Mouse (Mus musculus): ENCODE data around the gene Kcnq1. TPM values are rescaled to one million over a fixed set of nuclear protein-coding genes. Genes with fewer than 3 reads are reported as not detected.
A peak's percentile ranks its signal among the peaks of the same experiment; 100 is the strongest.

Gene Kcnq1
- polyA plus RNA-seq, 1 experiment from 2014 or later: 1.8 TPM

DNA sequence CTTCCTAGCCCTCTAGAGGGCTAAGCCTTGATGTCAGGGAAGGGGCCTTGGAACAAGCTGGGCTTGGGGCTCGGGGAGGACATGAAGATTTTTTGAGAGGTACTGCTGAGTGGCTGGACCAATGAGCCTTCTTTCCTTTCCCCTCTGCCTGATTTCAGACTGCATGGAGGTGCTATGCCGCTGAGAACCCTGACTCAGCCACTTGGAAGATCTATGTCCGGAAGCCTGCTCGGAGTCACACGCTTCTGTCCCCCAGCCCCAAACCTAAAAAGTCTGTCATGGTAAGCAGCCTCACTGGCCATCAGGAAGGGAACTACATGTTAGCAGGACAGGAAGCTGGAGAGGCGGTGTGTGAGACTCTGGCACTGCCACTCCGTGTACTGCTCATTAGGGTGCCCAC is 87.9 kb downstream of the Kcnq1 start:
- no peak overlapping the region for H3K4me3 ChIP-seq
- H3K9me3 ChIP-seq: no peaks in the 10 kb centered on the region
- no peak overlapping the region for H3K27ac ChIP-seq
- 94% methylated on average over 7 of the region's 7 CpGs for WGBS
- no peak overlapping the region for H3K9ac ChIP-seq
- H3K4me2 ChIP-seq: no peak overlapping the region
- H3K4me1 ChIP-seq: peaks cover 7% of the 10 kb centered on the region; the same call in 1 of the 2 replicates
- no peaks in the 10 kb centered on the region for H3K36me3 ChIP-seq (replicated peaks)
- no peaks in the 10 kb centered on the region for H3K27me3 ChIP-seq (replicated peaks)
- ATAC-seq (replicated peaks): no peak

DNA sequence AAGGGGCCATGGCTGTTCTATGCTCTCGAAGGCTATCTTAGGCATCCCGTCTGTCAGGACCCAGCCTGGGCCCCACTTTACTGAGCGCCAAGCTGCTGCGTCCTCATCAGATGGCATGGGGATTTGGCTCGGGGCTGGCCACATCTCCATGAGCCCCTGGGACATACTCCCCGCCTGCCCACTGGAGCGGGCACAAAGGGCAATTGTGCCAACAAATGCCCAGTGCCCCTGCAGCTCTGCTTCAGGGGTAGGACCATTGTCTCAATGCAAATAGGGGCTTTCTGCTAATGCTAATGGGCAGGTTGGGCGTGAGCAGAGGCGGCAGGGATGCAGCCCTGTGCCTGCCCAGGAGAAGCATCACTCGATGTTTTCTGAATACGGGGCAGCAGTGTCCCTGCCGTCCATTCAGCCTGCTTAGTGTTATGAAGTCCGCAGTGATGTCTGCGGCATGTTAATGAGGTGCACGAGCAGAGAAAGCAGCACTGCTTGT is 91.8 kb downstream of the Kcnq1 start:
- no peak overlapping the region for H3K9ac ChIP-seq
- H3K27me3 ChIP-seq (replicated peaks): no peaks in the 10 kb centered on the region
- H3K4me3 ChIP-seq: peak overlapping the region; percentile 8; the same call in 1 of the 2 replicates
- no peaks in the 10 kb centered on the region for H3K9me3 ChIP-seq
- WGBS: 13% methylated on average over 15 of the region's 15 CpGs
- ATAC-seq (replicated peaks): peak; percentile 91
- peaks cover 7% of the 10 kb centered on the region; the same call in 1 of the 2 replicates for H3K4me1 ChIP-seq
- H3K36me3 ChIP-seq (replicated peaks): no peaks in the 10 kb centered on the region
- peak overlapping the region; percentile 46; the same call in 1 of the 2 replicates for H3K27ac ChIP-seq
- peak overlapping the region; percentile 37 for H3K4me2 ChIP-seq

DNA sequence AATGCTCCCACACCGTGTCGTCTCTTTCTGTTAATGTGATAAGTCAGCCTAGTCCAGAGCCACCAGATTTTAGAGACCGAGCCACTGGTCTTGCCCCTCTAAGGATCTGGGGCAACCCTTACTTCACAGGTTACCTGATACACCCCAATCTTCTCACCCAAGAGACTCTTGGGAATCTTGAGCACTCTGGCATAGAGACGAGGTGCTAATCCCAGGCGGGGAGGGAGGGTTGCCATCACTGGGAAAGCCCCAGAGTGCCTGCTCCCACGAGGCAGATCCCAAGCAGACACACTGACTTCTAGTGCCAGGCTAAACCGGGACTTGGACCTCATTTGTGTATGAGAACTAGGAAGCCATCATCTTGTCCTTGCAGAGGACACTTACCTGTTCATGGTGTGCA is 92.3 kb downstream of the Kcnq1 start:
- WGBS: 22% methylated on average over 7 of the region's 7 CpGs
- ATAC-seq (replicated peaks): no peak; the same call in 1 of the 2 replicates
- Histone ChIP-seq H3K4me3 (no peak overlapping the region), H3K4me1 (peaks cover 7% of the 10 kb centered on the region; the same call in 1 of the 2 replicates), H3K27me3 (replicated peaks) (no peaks in the 10 kb centered on the region), H3K27ac (peak overlapping the region; percentile 46; the same call in 1 of the 2 replicates), H3K4me2 (peak overlapping the region; percentile 37), H3K9ac (no peak overlapping the region), H3K9me3 (no peaks in the 10 kb centered on the region), H3K36me3 (replicated peaks) (no peaks in the 10 kb centered on the region)

DNA sequence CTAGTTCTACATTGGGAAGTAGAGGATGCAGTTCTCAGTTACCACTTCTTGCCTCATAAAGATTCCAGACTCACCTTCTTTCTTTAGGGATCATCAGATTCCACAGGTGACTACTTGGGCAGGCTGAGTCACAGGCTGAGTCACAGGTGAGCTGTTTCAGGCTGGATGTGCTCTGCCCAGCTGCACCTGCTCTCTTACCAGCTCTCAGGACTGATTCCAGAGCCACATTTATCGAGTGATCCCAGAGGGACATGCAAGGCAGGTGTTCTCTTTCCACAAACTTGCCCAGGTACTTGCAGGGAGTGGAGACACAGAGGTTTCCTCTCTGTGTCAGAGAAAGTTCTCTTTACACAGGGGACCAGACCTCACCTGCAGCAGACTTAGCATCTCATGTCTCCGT is 95.1 kb downstream of the Kcnq1 start:
- no peaks in the 10 kb centered on the region for H3K9me3 ChIP-seq
- H3K27ac ChIP-seq: no peak overlapping the region
- 91% methylated on average over 2 of the region's 2 CpGs for whole genome bisulfite sequencing
- no peak overlapping the region for H3K9ac ChIP-seq
- H3K4me2 ChIP-seq: no peak overlapping the region
- ATAC-seq (replicated peaks): no peak
- H3K4me1 ChIP-seq: peaks cover 7% of the 10 kb centered on the region; the same call in 1 of the 2 replicates
- no peaks in the 10 kb centered on the region for H3K36me3 ChIP-seq (replicated peaks)
- H3K27me3 ChIP-seq (replicated peaks): no peaks in the 10 kb centered on the region
- H3K4me3 ChIP-seq: no peak overlapping the region

DNA sequence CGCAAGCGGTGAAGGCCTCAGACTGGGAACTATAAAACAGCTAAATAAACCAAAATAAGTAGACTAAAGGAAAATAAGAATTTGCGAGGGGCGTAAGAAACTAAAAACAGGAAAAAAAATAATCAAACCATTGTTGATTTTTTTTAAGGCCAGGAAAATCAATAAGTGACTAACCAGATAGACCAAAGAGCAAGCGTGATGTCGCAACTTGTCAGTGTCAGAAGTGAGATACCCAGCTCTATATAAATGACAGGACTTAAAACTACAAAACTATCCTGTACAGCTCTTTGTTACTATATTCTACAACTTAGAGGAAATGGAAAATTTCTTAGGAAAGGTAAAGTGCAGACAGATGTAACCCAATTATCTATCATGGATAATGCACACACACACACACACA is 97.7 kb downstream of the Kcnq1 start:
- 95% methylated on average over 6 of the region's 6 CpGs for WGBS
- Histone ChIP-seq H3K27ac (no peak overlapping the region), H3K9me3 (no peaks in the 10 kb centered on the region), H3K4me2 (no peak overlapping the region), H3K4me3 (no peak overlapping the region), H3K36me3 (replicated peaks) (no peaks in the 10 kb centered on the region), H3K4me1 (no peaks in the 10 kb centered on the region), H3K27me3 (replicated peaks) (no peaks in the 10 kb centered on the region), H3K9ac (no peak overlapping the region)
- ATAC-seq (replicated peaks): no peak

DNA sequence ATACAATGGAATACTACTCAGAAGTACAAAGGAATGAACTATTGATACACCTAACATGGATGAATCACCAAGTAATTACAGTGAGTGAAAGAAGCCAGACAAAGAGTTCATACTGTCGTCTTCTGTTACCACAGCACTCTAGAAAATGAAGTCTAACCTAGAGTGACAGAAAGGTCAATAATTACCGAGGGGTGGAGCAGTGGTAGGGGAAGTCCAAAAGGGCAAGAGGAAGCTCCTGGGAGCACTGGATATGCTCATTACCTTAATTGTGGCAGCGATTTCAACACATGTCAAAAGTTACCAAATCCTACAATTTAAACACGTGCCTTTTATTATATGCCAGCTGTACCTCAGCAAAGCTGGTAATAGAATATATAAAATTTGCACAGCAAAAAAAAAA is 100.9 kb downstream of the Kcnq1 start:
- no peak overlapping the region for H3K27ac ChIP-seq
- H3K36me3 ChIP-seq (replicated peaks): no peaks in the 10 kb centered on the region
- no peak overlapping the region for H3K4me3 ChIP-seq
- H3K4me2 ChIP-seq: no peak overlapping the region
- no peaks in the 10 kb centered on the region for H3K4me1 ChIP-seq
- ATAC-seq (replicated peaks): no peak
- H3K9ac ChIP-seq: no peak overlapping the region
- no peaks in the 10 kb centered on the region for H3K27me3 ChIP-seq (replicated peaks)
- WGBS: 66% methylated on average over 4 of the region's 4 CpGs
- H3K9me3 ChIP-seq: no peaks in the 10 kb centered on the region

DNA sequence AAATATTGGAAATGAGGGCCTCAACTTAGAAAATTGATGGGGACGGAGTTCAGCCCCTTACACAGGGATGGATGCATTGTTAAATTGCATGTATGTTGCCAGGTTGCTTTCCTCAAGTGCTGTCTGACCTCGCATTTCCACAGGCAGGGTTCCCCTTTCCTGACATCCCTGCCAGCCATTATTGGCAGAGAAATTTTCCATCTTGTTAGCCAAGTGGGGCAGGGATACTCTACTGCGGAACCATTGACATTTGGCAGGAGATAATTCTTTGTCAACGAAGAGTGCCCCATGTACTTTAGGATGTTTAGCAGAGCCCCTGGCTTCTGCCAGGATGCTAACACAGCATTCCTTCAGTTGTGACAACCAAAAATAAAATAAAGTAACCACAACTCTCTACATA is 104.6 kb downstream of the Kcnq1 start:
- Histone ChIP-seq H3K27ac (no peak overlapping the region), H3K4me2 (no peak overlapping the region), H3K4me1 (no peaks in the 10 kb centered on the region), H3K36me3 (replicated peaks) (no peaks in the 10 kb centered on the region), H3K27me3 (replicated peaks) (no peaks in the 10 kb centered on the region), H3K9ac (no peak overlapping the region), H3K4me3 (no peak overlapping the region), H3K9me3 (no peaks in the 10 kb centered on the region)
- ATAC-seq (replicated peaks): no peak
- WGBS: 86% methylated on average over 4 of the region's 4 CpGs

DNA sequence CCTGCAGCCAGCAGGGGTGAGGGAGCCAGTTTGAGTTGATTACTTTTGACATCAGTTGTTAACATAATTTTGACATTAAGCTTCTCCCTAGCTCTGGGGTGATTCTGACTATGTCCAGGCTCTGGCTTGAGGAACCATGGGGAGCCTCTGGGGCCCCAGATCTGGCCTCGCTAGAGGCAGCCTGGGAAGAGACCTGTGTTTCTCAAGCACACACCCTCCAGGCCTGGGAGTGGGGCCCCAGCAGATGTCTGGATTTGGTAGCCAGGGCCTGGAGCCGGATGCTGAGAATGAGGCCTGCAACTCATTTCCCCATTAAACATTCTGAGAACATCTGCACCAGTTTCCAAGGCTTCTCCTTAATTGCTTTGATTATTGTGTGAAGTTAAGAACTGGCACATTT is 145.0 kb downstream of the Kcnq1 start:
- Histone ChIP-seq H3K27ac (no peak overlapping the region), H3K4me3 (no peak overlapping the region), H3K36me3 (replicated peaks) (0 out of 2 replicates have a peak, but pooled peaks cover 5% of the 10 kb centered on the region), H3K4me1 (no peaks in the 10 kb centered on the region), H3K9ac (no peak overlapping the region), H3K4me2 (no peak overlapping the region), H3K9me3 (0 out of 2 replicates have a peak, but pooled peaks cover 5% of the 10 kb centered on the region), H3K27me3 (replicated peaks) (no peaks in the 10 kb centered on the region)
- 92% methylated on average over 2 of the region's 2 CpGs for WGBS
- no peak for ATAC-seq (replicated peaks)

DNA sequence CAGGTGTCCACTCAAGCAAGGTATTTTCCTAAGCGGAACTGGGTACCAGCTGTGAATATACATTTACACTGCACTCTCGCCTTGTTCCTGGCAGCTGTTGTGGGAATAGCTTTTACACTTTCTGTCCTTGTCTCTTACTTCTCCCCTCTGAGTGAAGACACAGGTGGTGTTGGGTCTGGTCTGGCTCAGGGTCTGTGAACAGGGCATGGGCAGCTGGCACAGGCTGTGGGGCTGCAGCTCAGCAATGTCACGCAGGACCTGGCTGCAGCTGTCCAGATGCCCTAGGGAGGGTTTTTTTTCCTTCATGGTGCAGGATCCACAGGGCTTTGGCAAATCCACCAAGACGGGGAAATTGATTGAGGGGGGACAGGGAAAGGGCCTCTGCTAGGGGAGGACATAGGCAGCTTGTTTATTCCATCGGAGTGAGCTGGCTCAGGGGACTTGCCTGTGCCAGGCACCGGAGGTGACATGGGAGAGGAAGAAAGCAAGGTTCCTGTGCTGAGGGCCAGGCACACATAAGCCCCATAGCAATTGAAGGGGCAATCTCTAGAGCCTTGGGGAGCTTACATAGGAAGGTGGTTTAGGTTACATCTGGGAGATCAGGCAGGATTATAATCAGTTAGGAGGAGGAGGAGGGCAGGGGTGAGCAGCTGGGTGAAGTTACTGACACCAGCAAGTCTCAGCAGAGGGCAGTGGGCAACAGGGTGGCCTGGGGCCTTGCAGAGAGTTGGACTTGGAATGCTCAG is 147.1 kb downstream of the Kcnq1 start:
- no peak overlapping the region for H3K27ac ChIP-seq
- H3K36me3 ChIP-seq (replicated peaks): 0 out of 2 replicates have a peak, but pooled peaks cover 5% of the 10 kb centered on the region
- H3K9ac ChIP-seq: no peak overlapping the region
- ATAC-seq (replicated peaks): no peak
- no peak overlapping the region for H3K4me3 ChIP-seq
- 78% methylated on average over 6 of the region's 6 CpGs for WGBS
- 0 out of 2 replicates have a peak, but pooled peaks cover 5% of the 10 kb centered on the region for H3K9me3 ChIP-seq
- no peaks in the 10 kb centered on the region for H3K4me1 ChIP-seq
- H3K27me3 ChIP-seq (replicated peaks): no peaks in the 10 kb centered on the region
- no peak overlapping the region for H3K4me2 ChIP-seq

DNA sequence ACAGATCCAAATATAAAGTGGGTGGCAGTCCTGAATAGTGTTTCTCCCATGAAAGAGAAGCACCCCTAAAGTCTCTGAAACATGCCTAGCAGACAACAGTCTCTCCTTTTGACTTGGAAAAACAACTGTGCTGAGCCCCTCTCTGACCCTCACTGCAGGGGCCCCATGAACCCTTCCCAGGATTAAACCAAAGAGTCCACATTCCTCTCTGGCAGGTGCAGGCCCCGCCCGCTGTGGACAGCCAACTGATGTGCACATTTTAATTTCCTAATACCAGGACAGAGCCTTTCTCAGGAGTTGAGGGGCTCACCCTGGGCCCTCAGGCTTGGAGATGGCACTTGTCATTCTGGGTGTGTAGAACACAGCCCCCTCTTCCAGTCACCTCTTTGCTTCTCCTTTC is 148.7 kb downstream of the Kcnq1 start:
- 0 out of 2 replicates have a peak, but pooled peaks cover 5% of the 10 kb centered on the region for H3K36me3 ChIP-seq (replicated peaks)
- no peak overlapping the region for H3K9ac ChIP-seq
- no peak overlapping the region for H3K27ac ChIP-seq
- 0 out of 2 replicates have a peak, but pooled peaks cover 5% of the 10 kb centered on the region for H3K9me3 ChIP-seq
- H3K4me2 ChIP-seq: no peak overlapping the region
- H3K4me3 ChIP-seq: no peak overlapping the region
- 79% methylated on average over 2 of the region's 2 CpGs for WGBS
- no peaks in the 10 kb centered on the region for H3K27me3 ChIP-seq (replicated peaks)
- ATAC-seq (replicated peaks): no peak
- H3K4me1 ChIP-seq: no peaks in the 10 kb centered on the region

DNA sequence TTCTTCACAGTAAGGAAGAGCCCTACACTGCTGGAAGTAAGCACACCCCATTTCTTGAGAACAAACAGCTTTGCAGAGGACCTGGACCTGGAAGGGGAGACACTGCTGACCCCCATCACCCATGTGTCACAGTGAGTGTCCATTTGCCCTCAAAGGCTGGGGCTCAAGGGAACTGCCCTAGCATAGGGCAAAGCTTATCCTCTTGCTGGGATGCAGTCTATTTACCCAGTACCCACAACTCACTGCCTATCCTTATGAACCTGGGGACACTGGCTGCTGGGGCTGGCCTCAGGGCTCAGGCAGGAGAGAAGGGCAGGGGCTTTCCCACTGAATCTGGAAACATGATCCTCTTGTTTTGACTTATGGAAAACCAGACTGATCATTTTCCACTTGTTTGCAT is 155.1 kb downstream of the Kcnq1 start:
- ATAC-seq (replicated peaks): no peak

DNA sequence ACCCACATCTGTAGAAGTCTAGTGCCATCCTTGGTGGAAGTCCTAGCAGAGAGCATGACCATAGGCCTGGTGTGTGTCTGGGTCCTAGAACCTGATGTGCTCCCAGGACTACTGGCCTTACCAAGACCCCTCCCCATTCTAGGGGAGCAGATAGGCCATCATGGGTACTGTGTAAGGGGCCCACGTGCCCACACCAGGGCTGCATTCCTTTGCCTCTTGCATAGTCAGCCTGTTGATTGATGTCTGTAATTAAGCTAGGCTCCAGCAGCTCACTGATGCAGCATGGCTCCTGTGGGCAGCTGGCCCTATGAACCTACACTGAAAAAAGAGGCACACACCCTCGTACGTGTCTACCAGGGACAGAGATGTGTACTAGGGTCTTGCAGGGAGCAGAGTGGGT is 157.4 kb downstream of the Kcnq1 start:
- Histone ChIP-seq H3K4me3 (no peak overlapping the region), H3K9ac (no peak overlapping the region), H3K36me3 (replicated peaks) (no peaks in the 10 kb centered on the region), H3K27ac (no peak overlapping the region), H3K9me3 (no peaks in the 10 kb centered on the region), H3K27me3 (replicated peaks) (no peaks in the 10 kb centered on the region), H3K4me2 (no peak overlapping the region), H3K4me1 (no peaks in the 10 kb centered on the region; the same call in 1 of the 2 replicates)
- 83% methylated on average over 3 of the region's 3 CpGs for WGBS
- no peak for ATAC-seq (replicated peaks)

More for the DNA sequence above, 155.1 kb downstream of the Kcnq1 start:
- Histone ChIP-seq H3K9ac (no peak overlapping the region), H3K9me3 (no peaks in the 10 kb centered on the region), H3K36me3 (replicated peaks) (no peaks in the 10 kb centered on the region), H3K27ac (no peak overlapping the region), H3K27me3 (replicated peaks) (no peaks in the 10 kb centered on the region), H3K4me3 (no peak overlapping the region), H3K4me1 (no peaks in the 10 kb centered on the region; the same call in 1 of the 2 replicates), H3K4me2 (no peak overlapping the region)

DNA sequence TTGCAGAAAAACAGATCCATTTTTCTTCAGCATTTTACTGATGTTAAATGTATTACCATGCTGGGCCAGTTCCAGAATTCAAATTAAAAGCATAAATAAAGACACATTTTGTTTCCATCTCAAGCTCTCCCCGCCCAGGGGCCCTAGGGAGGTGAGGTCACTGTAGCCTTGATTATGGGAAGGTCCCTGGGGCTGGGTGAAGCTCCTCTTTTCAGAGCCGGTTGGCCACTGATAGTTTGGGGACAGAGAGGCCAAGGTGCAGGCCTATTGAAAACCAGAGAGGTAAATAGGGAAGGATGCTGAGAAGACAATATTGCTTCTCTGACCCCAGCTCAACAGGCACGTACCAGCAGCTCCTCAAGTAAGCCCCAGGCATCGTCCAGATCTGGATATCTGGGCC is 157.8 kb downstream of the Kcnq1 start:
- Histone ChIP-seq H3K4me1 (no peaks in the 10 kb centered on the region; the same call in 1 of the 2 replicates), H3K9ac (no peak overlapping the region), H3K4me2 (no peak overlapping the region), H3K9me3 (no peaks in the 10 kb centered on the region), H3K27ac (no peak overlapping the region), H3K27me3 (replicated peaks) (no peaks in the 10 kb centered on the region), H3K36me3 (replicated peaks) (no peaks in the 10 kb centered on the region), H3K4me3 (no peak overlapping the region)
- 86% methylated on average over 4 of the region's 4 CpGs for WGBS
- ATAC-seq (replicated peaks): no peak
